Mouse (Mus musculus) brain, embryonic 14.5 days (tissue): ENCODE results near the gene Srebf1.

Experiments
- CTCF ChIP-seq: fragments of 200-500 bp; IDR thresholded peaks from 2 replicates; pipeline ENCODE4 v1.5.1; 2012; ENCODE audit warnings: inconsistent platforms, mild to moderate bottlenecking, moderate library complexity, borderline replicate concordance; ENCODE audit not compliant: insufficient read depth, insufficient read length; ENCODE audit errors: extremely low read depth
- POLR2A ChIP-seq: fragments of 200-500 bp; IDR thresholded peaks from 2 replicates; pipeline ENCODE4 v1.6.1; 2012; ENCODE audit warnings: mild to moderate bottlenecking, inconsistent platforms, borderline replicate concordance; ENCODE audit not compliant: poor library complexity, insufficient read depth, insufficient read length, severe bottlenecking; ENCODE audit errors: extremely low read depth

DNA sequence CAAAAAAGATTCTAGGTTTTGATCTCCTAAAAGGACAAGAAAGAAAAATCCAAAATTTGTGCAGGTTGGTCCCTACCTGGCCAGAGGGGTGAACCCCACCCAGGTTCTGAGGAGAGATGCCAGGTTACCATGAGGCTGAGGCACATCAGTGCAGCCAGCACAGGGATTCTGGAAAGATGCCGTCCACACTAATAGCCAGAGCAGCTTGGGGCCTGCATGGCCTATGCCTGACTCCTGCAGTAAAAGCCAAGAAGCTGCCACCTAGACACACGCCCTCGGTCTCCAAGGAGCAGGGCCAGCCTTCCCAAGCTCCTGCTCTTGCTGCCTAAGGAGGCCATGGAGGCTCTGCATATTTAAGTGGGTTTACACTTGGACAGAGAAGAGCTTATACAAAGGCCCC is 8.9 kb upstream of the Srebf1 start:
- TF ChIP-seq CTCF, result no peak
- no peak for TF ChIP-seq POLR2A
